Mouse (Mus musculus): Measurements from ENCODE around the gene Epha2. TPM values are rescaled to one million over a fixed set of nuclear protein-coding genes. Genes with fewer than 3 reads are reported as not detected.

Gene Epha2
- polyA plus RNA-seq, 1 experiment = not detected

GRCm38 (mm10) chr4:141291571-141292375, 9.3 kb upstream of the Epha2 start:
- peak overlapping the region; percentile 34 for H3K4me3 ChIP-seq (ENCODE audit: insufficient read depth, low read depth, low read length)
- 5% methylated on average over 38 of the region's 47 CpGs for WGBS
- no peak overlapping the region for H3K27ac ChIP-seq (ENCODE audit: insufficient read depth, low read depth, low read length)
- H3K4me1 ChIP-seq (ENCODE audit: control insufficient read depth, insufficient read depth, low read length) = peaks cover 12% of the 10 kb centered on the region
- TF ChIP-seq CTCF (IDR thresholded peaks at IDR 0.05; ENCODE audit: insufficient read depth, low read depth, low read length) = no peak
- no peak for TF ChIP-seq POLR2A (IDR thresholded peaks at IDR 0.05; ENCODE audit: insufficient read depth, low read depth, low read length)

- no peak overlapping the region for H3K4me3 ChIP-seq (ENCODE audit: insufficient read depth, low read depth, low read length)
- WGBS = 25% methylated on average over 15 of the region's 15 CpGs
- H3K4me1 ChIP-seq (ENCODE audit: control insufficient read depth, insufficient read depth, low read length) = peaks cover 12% of the 10 kb centered on the region
- H3K27ac ChIP-seq (ENCODE audit: insufficient read depth, low read depth, low read length) = no peak overlapping the region
- TF ChIP-seq CTCF (IDR thresholded peaks at IDR 0.05; ENCODE audit: insufficient read depth, low read depth, low read length) (no peak), POLR2A (IDR thresholded peaks at IDR 0.05; ENCODE audit: insufficient read depth, low read depth, low read length) (no peak)
Observed at GRCm38 (mm10) chr4:141295774-141296186, 5.3 kb upstream of the Epha2 start.

GRCm38 (mm10) chr4:141297934-141298333, 3.1 kb upstream of the Epha2 start:
- H3K4me3 ChIP-seq (ENCODE audit: insufficient read depth, low read depth, low read length) = no peak overlapping the region
- no peak for TF ChIP-seq CTCF (IDR thresholded peaks at IDR 0.05; ENCODE audit: insufficient read depth, low read depth, low read length)
- WGBS = 91% methylated on average over 7 of the region's 7 CpGs
- peaks cover 16% of the 10 kb centered on the region for H3K4me1 ChIP-seq (ENCODE audit: control insufficient read depth, insufficient read depth, low read length)
- H3K27ac ChIP-seq (ENCODE audit: insufficient read depth, low read depth, low read length) = no peak overlapping the region

- TF ChIP-seq POLR2A (IDR thresholded peaks at IDR 0.05; ENCODE audit: insufficient read depth, low read depth, low read length) = no peak
- no peak for TF ChIP-seq CTCF (IDR thresholded peaks at IDR 0.05; ENCODE audit: insufficient read depth, low read depth, low read length)
- H3K4me1 ChIP-seq (ENCODE audit: control insufficient read depth, insufficient read depth, low read length) = peaks cover 16% of the 10 kb centered on the region
- no peak overlapping the region for H3K27ac ChIP-seq (ENCODE audit: insufficient read depth, low read depth, low read length)
- WGBS = 79% methylated on average over 13 of the region's 13 CpGs
- no peak overlapping the region for H3K4me3 ChIP-seq (ENCODE audit: insufficient read depth, low read depth, low read length)
Observed at GRCm38 (mm10) chr4:141299356-141299755, 1.7 kb upstream of the Epha2 start.

DNA sequence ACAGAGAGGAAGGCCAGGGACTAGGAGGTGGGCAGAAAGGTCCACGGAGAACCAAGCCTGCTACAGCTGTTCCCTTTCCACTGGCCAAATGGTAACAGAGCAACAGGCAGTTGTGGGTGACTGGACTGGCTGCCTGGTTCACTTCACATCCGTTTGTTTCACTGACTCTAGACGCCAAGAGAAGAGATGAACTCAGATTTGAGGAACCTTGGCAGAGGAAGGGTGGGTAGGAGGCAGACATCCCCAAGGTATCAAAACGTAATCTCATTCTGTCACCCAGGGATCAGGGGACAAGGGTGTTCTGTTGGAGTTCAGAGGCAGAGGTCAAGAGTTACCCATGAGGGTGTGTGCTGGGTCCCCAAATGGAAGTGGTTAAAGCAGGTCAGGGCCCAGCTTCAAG, 844 bp upstream of the Epha2 start:
- H3K4me3 ChIP-seq (ENCODE audit: insufficient read depth, low read depth, low read length) = no peak overlapping the region
- WGBS = 78% methylated on average over 4 of the region's 4 CpGs
- TF ChIP-seq CTCF (IDR thresholded peaks at IDR 0.05; ENCODE audit: insufficient read depth, low read depth, low read length) (no peak), POLR2A (IDR thresholded peaks at IDR 0.05; ENCODE audit: insufficient read depth, low read depth, low read length) (no peak)
- H3K4me1 ChIP-seq (ENCODE audit: control insufficient read depth, insufficient read depth, low read length) = peaks cover 16% of the 10 kb centered on the region
- no peak overlapping the region for H3K27ac ChIP-seq (ENCODE audit: insufficient read depth, low read depth, low read length)

DNA sequence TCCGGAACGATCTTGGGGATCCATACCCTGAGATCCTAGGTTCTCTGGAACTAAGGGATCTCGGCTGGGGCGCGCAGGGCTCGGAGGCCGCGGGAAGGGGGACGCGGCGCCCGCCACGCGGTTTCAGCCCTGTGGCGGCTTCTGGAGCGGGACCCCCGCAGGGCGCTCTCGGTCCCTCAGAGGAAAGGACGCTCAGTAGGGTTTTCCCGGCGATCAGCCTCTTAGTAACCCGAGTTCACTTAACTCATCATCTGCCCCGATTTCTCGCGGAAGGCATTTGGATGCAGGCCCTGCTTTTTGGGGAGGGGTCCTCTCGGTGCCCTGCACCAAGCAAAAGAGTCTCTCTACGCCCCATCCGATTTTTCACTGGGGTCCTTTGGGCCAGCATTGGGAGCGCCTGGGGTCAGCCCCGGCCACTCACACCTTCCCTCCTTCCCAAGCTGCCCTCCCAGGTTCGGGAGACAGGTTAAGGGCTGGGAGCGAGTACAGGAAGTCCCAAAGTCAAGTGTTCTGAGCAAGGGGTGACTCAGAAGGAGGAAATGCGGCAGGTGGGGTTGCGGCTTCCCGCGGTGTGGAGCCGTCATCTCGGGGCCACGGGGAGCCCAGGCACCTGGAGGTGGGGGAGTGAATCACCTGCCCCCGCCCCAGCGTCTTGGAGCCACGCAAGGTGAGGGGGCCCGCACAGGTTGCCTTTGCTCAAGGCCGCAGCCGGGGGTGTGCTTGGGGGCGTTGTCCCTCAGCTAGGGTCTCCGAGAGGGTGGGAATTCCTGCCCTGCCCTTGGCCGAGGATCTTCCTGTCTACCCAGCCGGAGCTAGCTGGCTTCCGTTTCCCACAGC, 769 bp downstream of the Epha2 start:
- peaks cover 23% of the 10 kb centered on the region for H3K4me1 ChIP-seq (ENCODE audit: control insufficient read depth, insufficient read depth, low read length)
- WGBS = 3% methylated on average over 51 of the region's 51 CpGs
- no peak for TF ChIP-seq CTCF (IDR thresholded peaks at IDR 0.05; ENCODE audit: insufficient read depth, low read depth, low read length)
- TF ChIP-seq POLR2A (IDR thresholded peaks at IDR 0.05; ENCODE audit: insufficient read depth, low read depth, low read length) = no peak
- H3K4me3 ChIP-seq (ENCODE audit: insufficient read depth, low read depth, low read length) = peak overlapping the region; percentile 54
- H3K27ac ChIP-seq (ENCODE audit: insufficient read depth, low read depth, low read length) = no peak overlapping the region

GRCm38 (mm10) chr4:141302428-141303401, 1.7 kb downstream of the Epha2 start:
- TF ChIP-seq POLR2A (IDR thresholded peaks at IDR 0.05; ENCODE audit: insufficient read depth, low read depth, low read length) = no peak
- TF ChIP-seq CTCF (IDR thresholded peaks at IDR 0.05; ENCODE audit: insufficient read depth, low read depth, low read length) = no peak
- 39% methylated on average over 27 of the region's 27 CpGs for WGBS
- H3K4me1 ChIP-seq (ENCODE audit: control insufficient read depth, insufficient read depth, low read length) = peaks cover 23% of the 10 kb centered on the region
- H3K27ac ChIP-seq (ENCODE audit: insufficient read depth, low read depth, low read length) = no peak overlapping the region
- H3K4me3 ChIP-seq (ENCODE audit: insufficient read depth, low read depth, low read length) = peak overlapping the region; percentile 54; the same call in 1 of the 2 replicates

DNA sequence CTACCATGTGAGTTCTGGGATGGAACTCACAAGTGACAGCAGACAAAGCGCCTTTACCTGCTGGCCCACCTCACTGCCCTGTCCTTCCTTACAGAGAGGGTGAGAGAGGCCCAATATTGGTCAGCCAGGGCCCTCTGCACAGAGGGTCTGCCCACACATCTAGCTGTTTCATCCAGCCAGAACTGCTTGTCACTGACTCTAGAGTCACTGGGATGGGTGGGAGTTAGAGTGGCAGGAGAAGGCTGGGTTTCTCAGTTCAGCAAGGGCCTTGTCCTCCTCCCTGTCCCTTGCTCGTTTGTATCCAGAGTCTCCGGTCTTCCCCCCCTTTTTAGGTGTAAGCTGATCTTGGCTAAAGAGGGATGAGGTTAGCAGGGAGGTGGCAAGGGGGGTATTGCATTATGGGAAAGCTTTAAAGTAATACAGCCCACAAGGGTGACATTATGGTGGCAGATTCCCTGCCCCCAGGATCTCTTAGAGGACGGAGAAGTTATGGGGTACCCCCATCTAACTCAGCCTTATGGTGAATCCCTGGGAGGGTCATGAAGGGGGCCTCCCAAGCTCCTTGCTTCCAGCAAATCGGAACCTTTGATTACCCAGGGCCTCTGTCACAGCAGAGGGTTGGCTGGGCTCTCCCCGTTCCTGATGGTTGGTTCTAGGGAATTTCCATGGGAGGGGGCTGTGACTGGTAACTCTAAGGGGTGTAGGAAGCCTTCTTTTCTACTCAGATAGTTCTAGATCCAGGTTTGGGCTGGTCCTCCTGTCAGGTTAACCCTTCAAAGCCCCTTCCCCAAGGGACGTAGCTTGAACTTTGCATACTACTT, 2.6 kb downstream of the Epha2 start:
- H3K27ac ChIP-seq (ENCODE audit: insufficient read depth, low read depth, low read length) = no peak overlapping the region
- TF ChIP-seq POLR2A (IDR thresholded peaks at IDR 0.05; ENCODE audit: insufficient read depth, low read depth, low read length) (no peak), CTCF (IDR thresholded peaks at IDR 0.05; ENCODE audit: insufficient read depth, low read depth, low read length) (no peak)
- no peak overlapping the region for H3K4me3 ChIP-seq (ENCODE audit: insufficient read depth, low read depth, low read length)
- peaks cover 23% of the 10 kb centered on the region for H3K4me1 ChIP-seq (ENCODE audit: control insufficient read depth, insufficient read depth, low read length)
- 74% methylated on average over 7 of the region's 7 CpGs for WGBS
